ENCODE assay signal across 11 mouse cellular contexts in the genomic region with DNA sequence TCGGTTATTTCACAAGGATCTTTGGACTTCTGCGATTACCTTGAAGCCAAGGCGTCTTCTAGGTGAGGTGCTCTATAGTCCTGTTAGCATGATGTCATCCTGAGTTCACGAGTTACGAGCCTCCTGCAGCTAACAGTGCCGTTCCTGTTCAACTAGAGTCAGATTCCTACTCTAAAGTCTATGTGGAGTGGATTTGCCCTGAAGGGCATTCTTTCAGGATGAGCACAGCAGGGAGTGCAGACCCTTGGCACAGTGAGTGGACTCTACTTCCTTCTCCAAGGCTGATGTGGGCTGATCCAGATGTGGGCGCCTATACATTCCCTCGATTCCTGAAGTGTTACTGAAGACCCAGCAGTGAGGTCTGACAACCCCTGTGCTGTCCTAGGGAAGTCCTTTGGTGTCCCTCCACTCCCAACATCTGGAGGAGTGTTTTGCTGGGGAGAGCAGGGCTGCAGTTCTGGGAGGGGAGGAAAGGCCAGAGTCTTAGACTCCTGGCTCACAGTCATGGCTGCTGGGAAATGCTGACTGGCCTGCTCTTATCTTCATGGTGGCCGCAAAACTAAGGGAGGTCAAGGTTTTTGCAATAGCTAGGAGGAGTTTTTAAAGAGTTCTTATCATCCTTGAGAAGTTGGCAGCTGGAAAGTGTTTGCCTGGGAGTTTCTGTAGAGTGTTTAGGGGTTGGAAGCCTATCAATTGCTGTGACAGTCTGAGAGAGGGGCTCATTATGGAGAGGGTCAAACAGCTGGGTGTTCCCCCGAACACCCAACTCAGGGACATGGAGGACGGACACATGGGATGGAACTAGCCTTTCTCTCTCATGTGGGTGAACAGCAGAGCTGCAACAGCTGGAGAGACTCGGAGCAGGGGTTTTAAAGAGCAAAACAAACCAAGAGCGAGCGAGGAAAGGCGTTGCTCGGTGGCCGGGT. TPM values are rescaled to one million over a fixed set of nuclear protein-coding genes. Genes with fewer than 3 reads are reported as not detected.
DNase-seq lines count a peak whose midpoint lies in the region; ATAC-seq and TF ChIP-seq lines count a peak whose summit lies in the region.
"Had no signal": no experiment of that assay in that cellular context is flagged by ENCODE, and none has a peak within 500 bp of the region (broad histone marks: within the 10 kb centered on the region; RNA-seq: fewer than 3 reads in every experiment).

No protein-coding gene starts in this region.

- ATAC-seq in Patski = peak; percentile 72
- ATAC-seq in lung, postnatal 0 days = peak; percentile 70
- no peak for ATAC-seq in activated CD4-positive, CD25-positive, alpha-beta regulatory T cell, adult 4 months

- no peaks in the 10 kb centered on the region for H3K36me3 ChIP-seq in lung, postnatal 0 days (ENCODE audit: insufficient read depth, low read length)
- H3K36me3 ChIP-seq: limb, embryonic 15.5 days had no signal

- H3K4me3 ChIP-seq in lung, postnatal 0 days (ENCODE audit: low read depth, low read length) = no peak overlapping the region
- H3K4me3 ChIP-seq: gastrocnemius, adult 2 months; limb, embryonic 15.5 days had no signal

- no peak for DNase-seq in Patski (ENCODE audit: low read depth, low spot score)
- peak; percentile 58 for DNase-seq in adrenal gland, postnatal 36 days
- DNase-seq in heart, postnatal 36 days = peak; percentile 22 to 29
- DNase-seq in lung, postnatal 0 days (ENCODE audit: low spot score) = peak; percentile 83
- no peak for DNase-seq in gastrocnemius, postnatal 36 days
- DNase-seq in thymus, adult 18-20 months = no peak
- no peak for DNase-seq in layer of hippocampus, adult 8-10 months (ENCODE audit: low spot score in 2 of 2)
- DNase-seq: gastrocnemius, adult 2 months; right cerebral cortex, postnatal 14 days had no signal

- H3K27ac ChIP-seq in lung, postnatal 0 days (ENCODE audit: low read length) = peak overlapping the region; percentile 58
- H3K27ac ChIP-seq: gastrocnemius, adult 2 months; limb, embryonic 15.5 days had no signal

- WGBS in lung, postnatal 0 days = 30% methylated on average over 17 of the region's 17 CpGs

- no peak overlapping the region for H3K9ac ChIP-seq in lung, postnatal 0 days (replicated peaks; ENCODE audit: low read depth)
- H3K9ac ChIP-seq: limb, embryonic 15.5 days had no signal

- intact Hi-C loops in heart, postnatal 36 days (cut with DNase I) = no loop called here
- intact Hi-C loops in gastrocnemius, postnatal 36 days (cut with DNase I) = no loop called here

- TF ChIP-seq CTCF in Patski (IDR thresholded peaks at IDR 0.05) = no peak
- no peak for TF ChIP-seq CTCF in lung, postnatal 0 days (IDR thresholded peaks at IDR 0.05)

- TF ChIP-seq EP300 in lung, postnatal 0 days (IDR thresholded peaks at IDR 0.05) = no peak

- peaks cover 3% of the 10 kb centered on the region; the same call in 1 of the 2 replicates for H3K4me1 ChIP-seq in lung, postnatal 0 days (ENCODE audit: insufficient read depth, low read depth, low read length)

- in situ Hi-C loops in Patski (cut with MboI; ENCODE audit: low pct_unique_long_range_greater_than_20kb) = no loop called here

- peak overlapping the region; percentile 27; the same call in 1 of the 2 replicates for H3K4me2 ChIP-seq in lung, postnatal 0 days (replicated peaks; ENCODE audit: low read depth, low read length)
- H3K4me2 ChIP-seq: limb, embryonic 15.5 days had no signal

- POLR2A ChIA-PET in Patski (lab: Charles Lee) = no interaction called here

- H3K9me3 ChIP-seq in lung, postnatal 0 days (ENCODE audit: low read length) = no peaks in the 10 kb centered on the region
- H3K9me3 ChIP-seq: limb, embryonic 15.5 days had no signal

- no peaks in the 10 kb centered on the region for H3K27me3 ChIP-seq in Patski
- no peaks in the 10 kb centered on the region for H3K27me3 ChIP-seq in lung, postnatal 0 days (replicated peaks; ENCODE audit: insufficient read depth, low read length)
- H3K27me3 ChIP-seq: limb, embryonic 15.5 days had no signal

- CTCF ChIA-PET in Patski (lab: Charles Lee) = interaction anchor here (7.2 kb wide), 1 partner anchor 136 kb away, joined by 30 read pairs; no protein-coding TSS in a partner anchor

RNA-seq across cellular contexts. Expression of gene Rhou, which starts 5.2 kb away (rescaled TPM):
- 73.3 TPM for polyA plus RNA-seq in Patski (2021)
- total RNA-seq in adrenal gland, postnatal 36 days (2021) = 10 to 100 TPM; 40.8 to 55.7 TPM
- total RNA-seq in heart, postnatal 36 days (2021) = 1 to 10 TPM; 6.6 to 8.3 TPM
- 5.8 and 8.7 TPM in 2 replicates for polyA plus RNA-seq in lung, postnatal 0 days (2015; fragmentation: Nextera tagmentation; extraction: Ambion mirVana)
- polyA plus RNA-seq in activated CD4-positive, CD25-positive, alpha-beta regulatory T cell, adult 4 months (2017; shearing (Covaris generic)) = not detected
- total RNA-seq in gastrocnemius, postnatal 36 days (2021) = 10 to 100 TPM; 12.8 to 14.7 TPM
- total RNA-seq in layer of hippocampus, adult 8-10 months (2022) = 10 to 100 TPM; 37.6 to 57.0 (median 45.8) TPM

Comparison
In these comparisons a context has a peak if more than half of its experiments do, and no peak if none do; other contexts are left out.
1. DNase-seq: peak in adrenal gland, postnatal 36 days (2 of 2), heart, postnatal 36 days (2 of 2) and lung, postnatal 0 days (single experiment); none in Patski (single experiment), gastrocnemius, postnatal 36 days (0 of 2), thymus, adult 18-20 months (0 of 2) and layer of hippocampus, adult 8-10 months (0 of 2).